Mouse (Mus musculus): ENCODE measurements around the gene Gm49776.

- TF ChIP-seq CTCF (IDR thresholded peaks at IDR 0.05; ENCODE audit: extremely low read depth, insufficient read length, insufficient replicate concordance, low read depth, low read length), result no peak
- no peak for TF ChIP-seq POLR2A (IDR thresholded peaks at IDR 0.05; ENCODE audit: low read depth, low read length)
Measured at GRCm38 (mm10) chr16:18200062-18200461, 58.1 kb downstream of the Gm49776 start.
